26 mouse cellular contexts compared by ENCODE assay signal in genomic region chr4:23173330-23173729, GRCm38 (mm10).
DNase-seq lines count a peak whose midpoint lies in the region; ATAC-seq lines count a peak whose summit lies in the region.
"Had no signal": no experiment of that assay in that cellular context is flagged by ENCODE, and none has a peak within 500 bp of the region (broad histone marks: within the 10 kb centered on the region; RNA-seq: fewer than 3 reads in every experiment).

No protein-coding gene starts in this region.

- H3K4me3 ChIP-seq in midbrain, embryonic 12.5 days: no peak overlapping the region
- no peak overlapping the region for H3K4me3 ChIP-seq in midbrain, embryonic 10.5 days
- H3K4me3 ChIP-seq in forebrain, embryonic 14.5 days (ENCODE audit: low read depth, low read length): no peak overlapping the region
- H3K4me3 ChIP-seq: heart, embryonic 10.5 days; limb, embryonic 15.5 days; myocyte; neural tube, embryonic 13.5 days had no signal

- no peaks in the 10 kb centered on the region for H3K9me3 ChIP-seq in midbrain, embryonic 12.5 days
- no peaks in the 10 kb centered on the region for H3K9me3 ChIP-seq in midbrain, embryonic 10.5 days (replicated peaks)
- H3K9me3 ChIP-seq in forebrain, embryonic 14.5 days (replicated peaks; ENCODE audit: control insufficient read depth, low read length): no peaks in the 10 kb centered on the region
- H3K9me3 ChIP-seq: heart, embryonic 10.5 days; limb, embryonic 15.5 days; neural tube, embryonic 13.5 days had no signal

- H3K4me1 ChIP-seq in midbrain, embryonic 12.5 days: no peaks in the 10 kb centered on the region
- no peaks in the 10 kb centered on the region for H3K4me1 ChIP-seq in midbrain, embryonic 10.5 days
- peaks cover 3% of the 10 kb centered on the region; the same call in 1 of the 2 replicates for H3K4me1 ChIP-seq in forebrain, embryonic 14.5 days (ENCODE audit: control insufficient read depth, insufficient read depth, low read length)
- H3K4me1 ChIP-seq: heart, embryonic 10.5 days; limb, embryonic 15.5 days; neural tube, embryonic 13.5 days had no signal

- no peak overlapping the region for H3K9ac ChIP-seq in midbrain, embryonic 12.5 days (replicated peaks)
- H3K9ac ChIP-seq in forebrain, embryonic 14.5 days (ENCODE audit: low read length): no peak overlapping the region
- H3K9ac ChIP-seq: limb, embryonic 15.5 days; liver, embryonic 14.5 days; lung, embryonic 14.5 days; neural tube, embryonic 13.5 days had no signal

- H3K36me3 ChIP-seq in midbrain, embryonic 12.5 days: no peaks in the 10 kb centered on the region
- no peaks in the 10 kb centered on the region for H3K36me3 ChIP-seq in midbrain, embryonic 10.5 days
- no peaks in the 10 kb centered on the region for H3K36me3 ChIP-seq in forebrain, embryonic 14.5 days (ENCODE audit: control insufficient read depth, insufficient read depth, low read length)
- H3K36me3 ChIP-seq: heart, embryonic 10.5 days; limb, embryonic 15.5 days; neural tube, embryonic 13.5 days had no signal

- no peaks in the 10 kb centered on the region for H3K27me3 ChIP-seq in midbrain, embryonic 12.5 days
- no peaks in the 10 kb centered on the region for H3K27me3 ChIP-seq in midbrain, embryonic 10.5 days (ENCODE audit: low read depth, poor library complexity, severe bottlenecking)
- no peaks in the 10 kb centered on the region for H3K27me3 ChIP-seq in forebrain, embryonic 14.5 days (replicated peaks; ENCODE audit: control insufficient read depth, insufficient read depth, low read length)
- H3K27me3 ChIP-seq: limb, embryonic 15.5 days; neural tube, embryonic 13.5 days had no signal

- no peak overlapping the region for H3K27ac ChIP-seq in midbrain, embryonic 12.5 days (replicated peaks)
- no peak overlapping the region for H3K27ac ChIP-seq in midbrain, embryonic 10.5 days (replicated peaks)
- H3K27ac ChIP-seq in forebrain, embryonic 14.5 days (ENCODE audit: low read depth, low read length): no peak overlapping the region
- H3K27ac ChIP-seq: heart, embryonic 10.5 days; kidney, postnatal 0 days; limb, embryonic 15.5 days; liver, embryonic 14.5 days; neural tube, embryonic 13.5 days had no signal

- WGBS in midbrain, embryonic 12.5 days: 59% methylated on average over 4 of the region's 4 CpGs
- WGBS in midbrain, embryonic 10.5 days: 68% methylated on average over 4 of the region's 4 CpGs
- 3% methylated on average over 4 of the region's 4 CpGs for WGBS in forebrain, embryonic 14.5 days

- no peak overlapping the region for H3K4me2 ChIP-seq in midbrain, embryonic 12.5 days (replicated peaks)
- H3K4me2 ChIP-seq in forebrain, embryonic 14.5 days (ENCODE audit: low read length): no peak overlapping the region
- H3K4me2 ChIP-seq: limb, embryonic 15.5 days; lung, embryonic 14.5 days; neural tube, embryonic 13.5 days had no signal

- ATAC-seq in midbrain, embryonic 12.5 days (ENCODE audit: low FRiP score, low read depth): peak; percentile 82
- ATAC-seq in forebrain, embryonic 14.5 days: peak; percentile 96
- ATAC-seq: inflammation-experienced regulatory T-cells, adult 6 months had no signal

- DNase-seq in embryo, embryonic 10 days (ENCODE audit: low spot score): peak; percentile 4
- DNase-seq in embryo, embryonic 9.5 days (ENCODE audit: extremely low spot score): no peak
- no peak for DNase-seq in midbrain, embryonic 10.5 days (ENCODE audit: low spot score)
- peak; percentile 93 for DNase-seq in forebrain, embryonic 14.5 days (ENCODE audit: low spot score)
- DNase-seq in retina, embryonic 14.5 days (ENCODE audit: low spot score): peak; percentile 72
- no peak for DNase-seq in lung, postnatal 25 days (ENCODE audit: low spot score)
- DNase-seq in spleen, adult 12 weeks (ENCODE audit: low spot score): no peak
- DNase-seq: adrenal gland, postnatal 10 days; cerebellum, adult 8-10 months; heart, postnatal 4 days; kidney, adult 18-20 months; left cerebral cortex, postnatal 4 days; lung, embryonic 14.5 days; lung, postnatal 4 days; right cerebral cortex, adult 18-20 months; right cerebral cortex, postnatal 4 days; thymus, adult 18-20 months; thymus, postnatal 36 days had no signal

Comparison
In these comparisons a context has a peak if more than half of its experiments do, and no peak if none do; other contexts are left out.
1. DNase-seq: peak in embryo, embryonic 10 days (single experiment), forebrain, embryonic 14.5 days (single experiment) and retina, embryonic 14.5 days (single experiment); none in embryo, embryonic 9.5 days (single experiment), midbrain, embryonic 10.5 days (single experiment), lung, postnatal 25 days (single experiment) and spleen, adult 12 weeks (single experiment).